Mouse (Mus musculus) hindbrain, embryonic 16.5 days (tissue): Measurements from ENCODE around the gene Taf4. TPM values are rescaled to one million over a fixed set of nuclear protein-coding genes. Genes with fewer than 3 reads are reported as not detected.

Experiments
- ATAC-seq: fragments of 200-750 bp; cut with Nextera tagmentation; 2 replicates; pipeline ENCODE4 v1.8.0; 2017; ENCODE audit warnings: moderate TSS enrichment, moderate library complexity
- H3K27ac ChIP-seq: fragments of 300-500 bp; sonication (generic); 2 replicates; pipeline ENCODE4 v1.5.1; 2014; ENCODE audit warnings: low read depth, mild to moderate bottlenecking, control low read depth, low read length, moderate library complexity
- H3K27me3 ChIP-seq: fragments of 300-500 bp; sonication (generic); replicated peaks from 2 replicates; pipeline ENCODE4 v1.6.1; 2014; ENCODE audit warnings: low read length; ENCODE audit not compliant: control insufficient read depth, insufficient read depth
- H3K36me3 ChIP-seq: fragments of 300-500 bp; sonication (generic); 2 replicates; pipeline ENCODE4 v1.6.1; 2014; ENCODE audit warnings: mild to moderate bottlenecking, low read length, moderate library complexity, mixed read lengths; ENCODE audit not compliant: control insufficient read depth, insufficient read depth
- H3K4me1 ChIP-seq: fragments of 300-500 bp; sonication (generic); 2 replicates; pipeline ENCODE4 v1.6.1; 2014; ENCODE audit warnings: low read depth, low read length; ENCODE audit not compliant: control insufficient read depth, insufficient read depth
- H3K4me2 ChIP-seq: fragments of 300-500 bp; sonication (generic); 2 replicates; pipeline ENCODE4 v1.6.1; 2014; ENCODE audit warnings: mild to moderate bottlenecking, low read length, control low read depth, moderate library complexity
- H3K4me3 ChIP-seq: fragments of 300-500 bp; sonication (generic); 2 replicates; pipeline ENCODE4 v1.5.1; 2014; ENCODE audit warnings: mild to moderate bottlenecking, low read length, control low read depth, moderate library complexity
- H3K9ac ChIP-seq: fragments of 300-500 bp; sonication (generic); 2 replicates; pipeline ENCODE4 v1.6.1; 2014; ENCODE audit warnings: low read depth, mild to moderate bottlenecking, control low read depth, low read length, moderate library complexity
- H3K9me3 ChIP-seq: fragments of 300-500 bp; sonication (generic); 2 replicates; pipeline ENCODE4 v1.6.1; 2014; ENCODE audit warnings: mild to moderate bottlenecking, low read length, moderate library complexity; ENCODE audit not compliant: control insufficient read depth
- WGBS: fragments of 180-500 bp; shearing (Covaris S2); extraction: QIAGEN DNeasy Blood & Tissue Kit; methylation state at CpG from one replicate; pipeline ENCODE4 v1.1.7; 2014; 5-methylcytosine and 5-hydroxymethylcytosine counted together
- polyA plus RNA-seq: library from polyadenylated mRNA; unstranded; fragments of >200 nt; fragmentation: Nextera tagmentation; extraction: Ambion mirVana; gene quantifications from 2 replicates; pipeline ENCODE4 v1.2.1, GENCODE M21; 2015

The Taf4 gene
- polyA plus RNA-seq, 1 experiment from 2014 or later: 2.8 TPM

DNA sequence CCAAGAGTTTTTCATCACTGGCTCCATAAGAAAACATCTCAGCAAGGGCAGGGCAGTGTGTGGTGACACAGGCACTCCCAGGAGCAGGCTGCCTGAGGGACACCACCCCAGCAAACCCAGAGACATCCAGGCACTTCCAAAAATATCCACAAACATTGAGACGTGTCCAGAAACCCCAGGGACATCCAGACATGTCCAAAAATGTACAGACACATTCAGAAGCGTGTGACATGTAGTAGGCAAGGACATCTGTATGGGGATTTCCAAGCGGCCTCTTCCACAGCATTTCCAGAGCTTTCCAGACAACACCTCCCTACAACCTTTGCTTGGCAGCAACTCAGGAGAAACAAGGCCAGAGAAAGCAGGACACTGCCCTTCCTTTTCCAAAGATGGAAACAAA is 108.8 kb downstream of the Taf4 start:
- 72% methylated on average over 3 of the region's 3 CpGs for WGBS
- no peak for ATAC-seq
- H3K4me2 ChIP-seq: no peak overlapping the region

DNA sequence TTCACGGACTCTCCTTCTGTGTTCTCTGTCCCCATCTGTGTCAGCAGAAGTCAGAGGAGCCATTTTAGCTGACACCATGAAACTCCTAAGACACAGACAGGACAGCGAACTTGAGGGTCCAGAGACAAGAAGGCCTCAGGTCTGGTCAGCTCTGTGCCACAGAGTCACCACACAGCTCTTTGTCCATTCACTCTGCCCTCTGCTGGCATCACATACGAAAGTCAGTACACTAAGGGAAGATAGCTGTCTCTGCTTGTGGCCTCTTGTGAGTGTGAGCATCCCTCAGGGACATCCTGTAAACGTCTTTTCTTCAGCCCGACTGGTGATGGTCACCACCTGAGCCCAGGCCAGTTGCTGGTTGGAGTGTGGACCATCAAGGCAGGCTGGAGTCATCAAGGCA is 111.3 kb downstream of the Taf4 start:
- Histone ChIP-seq H3K27ac (no peak overlapping the region), H3K4me1 (peaks cover 8% of the 10 kb centered on the region), H3K9ac (no peak overlapping the region), H3K4me3 (no peak overlapping the region), H3K36me3 (no peaks in the 10 kb centered on the region), H3K27me3 (no peaks in the 10 kb centered on the region), H3K9me3 (no peaks in the 10 kb centered on the region), H3K4me2 (no peak overlapping the region)
- ATAC-seq: no peak
- 55% methylated on average over 5 of the region's 5 CpGs for WGBS

More for the DNA sequence above, 108.8 kb downstream of the Taf4 start:
- H3K4me3 ChIP-seq: no peak overlapping the region
- H3K4me1 ChIP-seq: peaks cover 10% of the 10 kb centered on the region
- H3K27me3 ChIP-seq: no peaks in the 10 kb centered on the region
- no peaks in the 10 kb centered on the region for H3K9me3 ChIP-seq
- H3K9ac ChIP-seq: no peak overlapping the region
- no peak overlapping the region for H3K27ac ChIP-seq
- no peaks in the 10 kb centered on the region for H3K36me3 ChIP-seq

DNA sequence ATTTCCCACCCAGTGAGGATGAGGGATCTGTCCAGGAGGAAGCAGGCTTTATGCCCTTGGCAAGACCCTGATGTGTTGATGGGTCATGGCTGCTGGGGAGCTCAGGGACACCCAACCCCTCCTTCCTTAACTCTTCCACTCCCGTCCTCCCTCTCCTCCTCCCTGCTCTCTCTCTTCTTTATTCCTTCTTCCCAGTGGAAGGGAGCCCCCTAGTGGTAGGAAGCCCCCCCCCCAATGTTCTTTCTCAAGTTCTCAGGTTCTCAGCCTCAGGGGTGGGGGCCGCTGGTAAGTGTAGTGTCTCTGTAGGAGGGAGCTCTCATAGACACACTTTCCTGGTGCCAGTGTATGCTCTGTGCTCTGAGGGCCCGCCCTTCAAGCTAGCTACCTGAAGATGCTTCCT is 113.2 kb downstream of the Taf4 start:
- H3K36me3 ChIP-seq: no peaks in the 10 kb centered on the region
- H3K4me1 ChIP-seq: no peaks in the 10 kb centered on the region
- no peak for ATAC-seq
- H3K9ac ChIP-seq: no peak overlapping the region
- no peak overlapping the region for H3K4me3 ChIP-seq
- no peaks in the 10 kb centered on the region for H3K27me3 ChIP-seq
- no peak overlapping the region for H3K27ac ChIP-seq
- no peak overlapping the region for H3K4me2 ChIP-seq
- WGBS: 70% methylated on average over 3 of the region's 3 CpGs
- no peaks in the 10 kb centered on the region for H3K9me3 ChIP-seq

DNA sequence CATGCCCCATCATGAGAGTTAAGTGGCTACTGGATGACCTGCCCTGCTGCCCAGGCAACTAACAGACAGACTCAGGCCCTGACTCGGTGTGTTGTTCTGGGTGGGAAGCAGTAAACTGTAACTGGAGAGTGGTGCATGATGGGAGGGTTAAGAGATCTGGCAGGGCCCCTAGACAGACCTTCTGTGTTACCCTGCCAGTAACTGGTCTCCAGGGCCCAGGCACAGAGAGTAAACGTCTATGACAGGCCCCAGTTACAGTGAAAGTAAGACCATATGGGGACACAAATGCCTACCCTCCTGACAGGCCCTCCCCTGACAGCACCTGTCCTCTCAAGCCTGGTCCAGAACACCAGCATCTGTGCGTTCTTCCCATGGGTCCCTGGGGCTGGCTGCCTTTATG is 113.8 kb downstream of the Taf4 start:
- no peak for ATAC-seq
- Histone ChIP-seq H3K9ac (no peak overlapping the region), H3K4me2 (no peak overlapping the region), H3K27ac (no peak overlapping the region), H3K36me3 (no peaks in the 10 kb centered on the region), H3K4me3 (no peak overlapping the region), H3K4me1 (no peaks in the 10 kb centered on the region), H3K9me3 (no peaks in the 10 kb centered on the region), H3K27me3 (no peaks in the 10 kb centered on the region)
- WGBS: 79% methylated on average over 3 of the region's 3 CpGs

Other genes starting within 250 kb of the Taf4 start
- gene Lsm14b, start 48.3 kb upstream of the Taf4 start, polyA plus RNA-seq: 9.3 and 17.8 TPM in 2 replicates
- 514 and 534 TPM in 2 replicates for gene Psma7, start 65.8 kb upstream of the Taf4 start, polyA plus RNA-seq
- 53.0 and 61.1 TPM in 2 replicates for gene Ss18l1, start 65.9 kb upstream of the Taf4 start, polyA plus RNA-seq
- 33.1 and 33.2 TPM in 2 replicates for gene Mtg2, start 93.9 kb upstream of the Taf4 start, polyA plus RNA-seq
- 2.1 and 2.7 TPM in 2 replicates for gene Hrh3, start 127.8 kb upstream of the Taf4 start, polyA plus RNA-seq
- gene Osbpl2, start 142.7 kb upstream of the Taf4 start, polyA plus RNA-seq: 70.5 and 72.8 TPM in 2 replicates
- 193 and 201 TPM in 2 replicates for gene Adrm1, start 194.8 kb upstream of the Taf4 start, polyA plus RNA-seq
- 2.2 and 3.5 TPM in 2 replicates for gene Lama5, start 249.2 kb upstream of the Taf4 start, polyA plus RNA-seq